ENCODE assay signal across 14 mouse cellular contexts in genomic region chr4:47670476-47670875, GRCm38 (mm10).
DNase-seq lines count a peak whose midpoint lies in the region; ATAC-seq lines count a peak whose summit lies in the region.
"Had no signal": no experiment of that assay in that cellular context is flagged by ENCODE, and none has a peak within 500 bp of the region (broad histone marks: within the 10 kb centered on the region; RNA-seq: fewer than 3 reads in every experiment).

No protein-coding gene starts in this region.

- no peak overlapping the region for H3K9ac ChIP-seq in heart, embryonic 15.5 days
- H3K9ac ChIP-seq: limb, embryonic 15.5 days; lung, embryonic 15.5 days; midbrain, embryonic 12.5 days had no signal

- peak; percentile 5 for DNase-seq in lung, postnatal 10 days
- no peak for DNase-seq in lung, postnatal 36 days
- DNase-seq in gastrocnemius, postnatal 25 days: peak; percentile 81
- DNase-seq in frontal cortex, postnatal 25 days (ENCODE audit: low spot score in 2 of 2): no peak
- no peak for DNase-seq in testis, postnatal 14 days (ENCODE audit: low spot score)
- no peak for DNase-seq in left cerebral cortex, postnatal 25 days (ENCODE audit: low spot score in 2 of 2)
- no peak for DNase-seq in ovary, postnatal 10 days (ENCODE audit: low spot score)
- DNase-seq: cerebellum, adult 9-10 months; retina, postnatal 1 day; thymus, postnatal 14 days had no signal

- intact Hi-C loops in left cerebral cortex, postnatal 25 days (cut with DNase I): no loop called here

- ATAC-seq in heart, embryonic 15.5 days (replicated peaks; ENCODE audit: insufficient number of reproducible peaks, insufficient read depth, low FRiP score, low read depth): peak; percentile 69; the same call in 1 of the 2 replicates

- peaks cover 9% of the 10 kb centered on the region for H3K4me1 ChIP-seq in heart, embryonic 15.5 days (replicated peaks)
- H3K4me1 ChIP-seq: limb, embryonic 15.5 days; lung, embryonic 15.5 days; midbrain, embryonic 12.5 days had no signal

- no peaks in the 10 kb centered on the region for H3K36me3 ChIP-seq in heart, embryonic 15.5 days
- H3K36me3 ChIP-seq: limb, embryonic 15.5 days; lung, embryonic 15.5 days; midbrain, embryonic 12.5 days had no signal

- WGBS in heart, embryonic 15.5 days: 41% methylated on average over 3 of the region's 3 CpGs

- no peak overlapping the region for H3K27ac ChIP-seq in heart, embryonic 15.5 days
- H3K27ac ChIP-seq: limb, embryonic 15.5 days; lung, embryonic 15.5 days; midbrain, embryonic 12.5 days had no signal

- no peaks in the 10 kb centered on the region; the same call in 1 of the 2 replicates for H3K9me3 ChIP-seq in heart, embryonic 15.5 days (replicated peaks)
- H3K9me3 ChIP-seq: limb, embryonic 15.5 days; lung, embryonic 15.5 days; midbrain, embryonic 12.5 days had no signal

- H3K4me2 ChIP-seq in heart, embryonic 15.5 days: no peak overlapping the region
- H3K4me2 ChIP-seq: limb, embryonic 15.5 days; lung, embryonic 15.5 days; midbrain, embryonic 12.5 days had no signal

- H3K4me3 ChIP-seq in heart, embryonic 15.5 days: no peak overlapping the region
- H3K4me3 ChIP-seq: limb, embryonic 15.5 days; lung, embryonic 15.5 days; midbrain, embryonic 12.5 days had no signal

- H3K27me3 ChIP-seq in heart, embryonic 15.5 days: peaks cover 34% of the 10 kb centered on the region
- H3K27me3 ChIP-seq: limb, embryonic 15.5 days; lung, embryonic 15.5 days; midbrain, embryonic 12.5 days had no signal

Comparison
In these comparisons a context has a peak if more than half of its experiments do, and no peak if none do; other contexts are left out.
1. DNase-seq: peak in lung, postnatal 10 days (single experiment) and gastrocnemius, postnatal 25 days (single experiment); none in lung, postnatal 36 days (single experiment), frontal cortex, postnatal 25 days (0 of 2), testis, postnatal 14 days (single experiment), left cerebral cortex, postnatal 25 days (0 of 2) and ovary, postnatal 10 days (single experiment).